Mouse (Mus musculus) myocyte (in vitro differentiated cells): Measurements from ENCODE around the gene Tnpo3. TPM values are rescaled to one million over a fixed set of nuclear protein-coding genes. Genes with fewer than 3 reads are reported as not detected.

ENCODE experiments used
- H3K27me3 ChIP-seq: one replicate; pipeline ENCODE4 v1.6.1; 2011; ENCODE audit not compliant: control insufficient read depth, insufficient read depth, insufficient read length
- H3K36me3 ChIP-seq: one replicate; pipeline ENCODE4 v1.6.1; 2011; ENCODE audit not compliant: control insufficient read depth, insufficient read depth
- H3K4me2 ChIP-seq: one replicate; pipeline ENCODE4 v1.6.1; 2011; ENCODE audit warnings: low read depth, control low read depth
- H3K4me3 ChIP-seq: one replicate; pipeline ENCODE4 v1.5.1; 2011; ENCODE audit warnings: mild to moderate bottlenecking, control low read depth, moderate library complexity
- H3K79me2 ChIP-seq: one replicate; pipeline ENCODE4 v1.6.1; 2011; ENCODE audit not compliant: control insufficient read depth, insufficient read depth
- H3ac ChIP-seq: one replicate; pipeline ENCODE4 v1.6.1; 2011; ENCODE audit not compliant: control insufficient read depth, insufficient read length
- CEBPB ChIP-seq: IDR thresholded peaks from 2 replicates; pipeline ENCODE4 v1.6.1; 2011; ENCODE audit warnings: mild to moderate bottlenecking, moderate library complexity; ENCODE audit not compliant: poor library complexity, insufficient read depth, severe bottlenecking
- E2F4 ChIP-seq: IDR thresholded peaks from one replicate; pipeline ENCODE4 v1.6.1; 2011; ENCODE audit warnings: mild to moderate bottlenecking, control low read depth, moderate library complexity; ENCODE audit not compliant: insufficient read depth
- MAX ChIP-seq: IDR thresholded peaks from one replicate; pipeline ENCODE4 v1.6.1; 2011; ENCODE audit warnings: low read depth, mild to moderate bottlenecking, control low read depth
- MYOD1 ChIP-seq, 3 experiments: IDR thresholded peaks; one replicate each; pipeline ENCODE4 v1.6.1; 2011; ENCODE audit warnings: control low read depth in 2 of 3, low read depth in 2 of 3, mild to moderate bottlenecking in 2 of 3, moderate library complexity in 1 of 3; ENCODE audit not compliant: insufficient read length in 2 of 3, control insufficient read depth in 1 of 3
- MYOG ChIP-seq, 3 experiments: IDR thresholded peaks; one replicate each; pipeline ENCODE4 v1.6.1; 2011; ENCODE audit warnings: control low read depth in 2 of 3, low read depth in 2 of 3, mild to moderate bottlenecking in 2 of 3; ENCODE audit not compliant: insufficient read length in 2 of 3, control insufficient read depth in 1 of 3, insufficient read depth in 1 of 3
- POLR2A ChIP-seq: IDR thresholded peaks from one replicate; pipeline ENCODE4 v1.6.1; 2011; ENCODE audit warnings: low read depth, mild to moderate bottlenecking, control low read depth, moderate library complexity; ENCODE audit not compliant: insufficient read length
- POLR2AphosphoS2 ChIP-seq: IDR thresholded peaks from one replicate; pipeline ENCODE4 v1.6.1; 2011; ENCODE audit warnings: low read depth, control low read depth; ENCODE audit not compliant: insufficient read length
- REST ChIP-seq: IDR thresholded peaks from one replicate; pipeline ENCODE4 v1.6.1; 2011; ENCODE audit warnings: mild to moderate bottlenecking, control low read depth, moderate library complexity; ENCODE audit not compliant: insufficient read depth, insufficient read length
- SRF ChIP-seq: IDR thresholded peaks from one replicate; pipeline ENCODE4 v1.6.1; 2011; ENCODE audit warnings: low read depth; ENCODE audit not compliant: control insufficient read depth, insufficient read length
- TCF12 ChIP-seq: IDR thresholded peaks from one replicate; pipeline ENCODE4 v1.6.1; 2011; ENCODE audit warnings: mild to moderate bottlenecking, control low read depth; ENCODE audit not compliant: poor library complexity, insufficient read depth, severe bottlenecking
- TCF3 ChIP-seq: IDR thresholded peaks from one replicate; pipeline ENCODE4 v1.6.1; 2011; ENCODE audit warnings: low read depth, control low read depth; ENCODE audit not compliant: insufficient read length
- USF1 ChIP-seq: IDR thresholded peaks from one replicate; pipeline ENCODE4 v1.6.1; 2011; ENCODE audit warnings: low read depth, mild to moderate bottlenecking, control low read depth, moderate library complexity
- polyA plus RNA-seq: library from polyadenylated mRNA; unstranded; fragments of >200 nt; fragmentation: generic; extraction: Trizol; gene quantifications from one replicate; pipeline ENCODE4 v1.2.1, GENCODE M21; 2012; ENCODE audit warnings: missing spikeins

Gene Tnpo3
- polyA plus RNA-seq, 1 experiment = 25.6 TPM

DNA sequence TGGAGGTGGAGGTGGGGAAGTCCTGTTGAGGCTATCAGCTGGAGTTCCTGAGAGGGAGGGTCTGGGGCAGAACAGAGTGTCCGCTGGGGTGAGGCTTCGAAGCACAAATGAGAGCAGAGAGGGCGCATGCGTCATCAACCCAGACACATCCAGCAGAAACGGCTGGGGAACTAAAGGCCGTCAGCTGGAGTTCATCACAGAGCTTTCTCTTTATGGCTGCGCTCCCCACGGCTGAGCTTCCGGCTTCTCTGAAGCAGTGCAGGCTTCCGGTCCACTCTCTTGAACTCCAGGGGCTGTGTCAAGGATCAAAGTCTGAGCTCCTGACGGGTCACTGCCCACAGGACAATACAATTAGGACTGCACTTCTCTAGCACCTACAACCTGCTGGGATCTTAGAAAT is 96.4 kb downstream of the Tnpo3 start:
- H3K4me3 ChIP-seq = no peak overlapping the region
- H3K79me2 ChIP-seq = no peaks in the 10 kb centered on the region
- no peak for TF ChIP-seq TCF3
- TF ChIP-seq CEBPB = no peak
- TF ChIP-seq MYOD1 (IDR thresholded peaks at IDR 0.05; ENCODE audit: control insufficient read depth in 1 of 3, insufficient read length in 2 of 3, low read depth in 2 of 3) = no peak
- TF ChIP-seq USF1 = no peak
- no peak for TF ChIP-seq REST
- TF ChIP-seq MAX = no peak
- TF ChIP-seq POLR2A = no peak
- no peak for TF ChIP-seq SRF
- TF ChIP-seq E2F4 = no peak
- no peak for TF ChIP-seq TCF12
- TF ChIP-seq POLR2AphosphoS2 = no peak
- no peak for TF ChIP-seq MYOG (IDR thresholded peaks at IDR 0.05; ENCODE audit: control insufficient read depth in 1 of 3, insufficient read depth in 1 of 3, insufficient read length in 2 of 3, low read depth in 2 of 3)
- no peaks in the 10 kb centered on the region for H3K36me3 ChIP-seq
- H3ac ChIP-seq = no peak overlapping the region
- H3K27me3 ChIP-seq = peaks cover under 1% of the 10 kb centered on the region
- peak overlapping the region; percentile 65 for H3K4me2 ChIP-seq

DNA sequence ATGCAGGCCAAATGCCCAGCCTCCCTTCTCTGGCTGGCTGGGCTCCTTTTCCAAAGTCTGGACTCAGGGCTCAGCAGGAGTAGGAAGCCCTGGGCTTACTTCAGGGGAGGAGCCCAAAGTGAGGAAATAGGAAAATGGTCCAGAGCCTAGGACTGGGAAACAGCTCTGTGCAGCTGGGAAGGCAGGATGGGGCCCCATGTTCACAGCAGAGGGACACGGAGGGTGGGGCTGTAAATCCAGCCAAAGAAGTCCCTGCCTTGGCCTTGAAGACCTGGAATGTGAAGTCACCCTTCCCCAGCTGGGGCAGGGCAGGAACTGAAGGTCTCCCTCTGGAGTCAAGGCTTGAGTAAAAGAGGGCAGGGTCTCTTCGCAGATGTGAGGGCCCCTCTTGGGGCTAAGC is 100.6 kb downstream of the Tnpo3 start:
- H3K4me3 ChIP-seq = no peak overlapping the region
- peaks cover 36% of the 10 kb centered on the region for H3K27me3 ChIP-seq
- TF ChIP-seq POLR2AphosphoS2 = no peak
- no peak for TF ChIP-seq MYOD1 (IDR thresholded peaks at IDR 0.05; ENCODE audit: control insufficient read depth in 1 of 3, insufficient read length in 2 of 3, low read depth in 2 of 3)
- no peak for TF ChIP-seq USF1
- no peak for TF ChIP-seq TCF12
- TF ChIP-seq POLR2A = no peak
- TF ChIP-seq MAX = no peak
- TF ChIP-seq CEBPB = no peak
- no peak for TF ChIP-seq MYOG (IDR thresholded peaks at IDR 0.05; ENCODE audit: control insufficient read depth in 1 of 3, insufficient read depth in 1 of 3, insufficient read length in 2 of 3, low read depth in 2 of 3)
- TF ChIP-seq REST = no peak
- TF ChIP-seq E2F4 = no peak
- TF ChIP-seq SRF = no peak
- H3K4me2 ChIP-seq = no peak overlapping the region
- no peak overlapping the region for H3ac ChIP-seq
- no peaks in the 10 kb centered on the region for H3K79me2 ChIP-seq
- no peaks in the 10 kb centered on the region for H3K36me3 ChIP-seq

DNA sequence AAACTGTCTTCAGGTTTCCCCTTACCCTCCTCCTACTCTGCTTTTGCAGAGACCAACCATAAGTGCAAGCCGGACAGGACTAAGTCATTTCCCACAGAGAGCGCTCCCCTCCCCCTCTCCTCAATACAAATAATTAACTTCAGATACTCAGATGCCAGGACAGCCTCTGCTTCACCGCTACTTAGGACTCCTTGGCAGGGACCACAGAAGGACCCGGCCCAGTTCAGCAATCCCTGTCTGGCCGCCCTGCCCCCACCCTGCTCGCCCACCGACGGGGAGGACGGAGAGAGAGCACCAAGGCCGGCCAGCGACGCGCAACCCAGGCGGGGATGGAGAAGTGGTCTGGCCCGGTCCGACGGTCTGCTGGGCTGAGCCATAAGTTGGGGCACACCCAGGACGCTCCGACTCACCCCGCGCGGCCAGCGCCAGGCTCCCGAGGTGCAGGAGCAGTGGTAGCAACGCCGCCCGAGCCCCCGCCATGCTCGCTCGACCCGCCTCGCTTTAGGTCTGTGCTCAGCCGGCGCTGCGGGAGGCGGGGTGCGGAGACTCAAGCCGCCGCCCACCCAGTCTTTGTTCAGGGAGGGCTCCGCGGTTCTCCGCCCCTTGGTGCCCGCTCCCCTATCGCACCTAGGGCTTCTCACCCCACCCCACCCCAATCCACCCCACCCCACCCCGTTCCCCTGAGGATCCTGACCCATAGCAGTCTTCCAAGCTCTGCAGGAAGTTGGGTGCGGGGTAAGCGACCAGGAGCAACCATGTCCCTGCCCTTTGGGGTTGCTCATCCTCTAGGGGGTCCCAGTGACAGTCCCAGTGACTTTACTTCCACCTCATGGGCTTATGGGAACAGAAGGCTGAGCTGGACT is 102.0 kb downstream of the Tnpo3 start, which contains the start of gene Kcp:
Gene Kcp (minus strand): TSS at position 506 of the 863 bp plus-strand sequence.
- Histone ChIP-seq H3K36me3 (no peaks in the 10 kb centered on the region), H3K79me2 (no peaks in the 10 kb centered on the region), H3ac (peak within 1 kb of the TSS; percentile 35), H3K4me2 (peak within 1 kb of the TSS; percentile 48), H3K27me3 (peaks cover 44% of the 10 kb centered on the region), H3K4me3 (no peak within 1 kb of the TSS)
- TF ChIP-seq REST (no peak), MYOD1 (IDR thresholded peaks at IDR 0.05; ENCODE audit: control insufficient read depth in 1 of 3, insufficient read length in 2 of 3, low read depth in 2 of 3) (no peak), E2F4 (no peak)

DNA sequence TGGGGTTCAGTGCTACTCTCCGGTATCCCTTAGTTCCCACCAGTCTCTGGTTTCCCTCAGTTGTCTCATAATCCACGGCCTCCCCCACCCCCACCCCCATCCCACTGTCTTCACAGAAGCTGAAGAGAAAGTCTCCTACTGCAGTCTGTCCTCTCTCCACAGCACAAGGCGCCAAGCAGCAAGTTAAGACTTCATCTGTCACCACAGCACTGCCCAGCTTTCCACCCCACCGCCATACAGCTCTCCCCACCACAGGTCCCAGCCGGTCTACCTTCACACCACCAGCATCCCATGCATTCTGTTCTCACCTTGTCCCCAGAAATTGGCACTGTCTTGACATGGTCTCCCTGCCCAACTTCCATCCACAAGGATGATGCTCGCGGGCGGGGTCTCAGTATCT is 102.9 kb downstream of the Tnpo3 start:
- Histone ChIP-seq H3K36me3 (no peaks in the 10 kb centered on the region), H3ac (no peak overlapping the region), H3K4me3 (no peak overlapping the region), H3K79me2 (no peaks in the 10 kb centered on the region), H3K4me2 (no peak overlapping the region), H3K27me3 (peaks cover 52% of the 10 kb centered on the region)
- TF ChIP-seq E2F4 = no peak
- TF ChIP-seq MYOG (IDR thresholded peaks at IDR 0.05; ENCODE audit: control insufficient read depth in 1 of 3, insufficient read depth in 1 of 3, insufficient read length in 2 of 3, low read depth in 2 of 3) = no peak
- no peak for TF ChIP-seq USF1
- no peak for TF ChIP-seq CEBPB

DNA sequence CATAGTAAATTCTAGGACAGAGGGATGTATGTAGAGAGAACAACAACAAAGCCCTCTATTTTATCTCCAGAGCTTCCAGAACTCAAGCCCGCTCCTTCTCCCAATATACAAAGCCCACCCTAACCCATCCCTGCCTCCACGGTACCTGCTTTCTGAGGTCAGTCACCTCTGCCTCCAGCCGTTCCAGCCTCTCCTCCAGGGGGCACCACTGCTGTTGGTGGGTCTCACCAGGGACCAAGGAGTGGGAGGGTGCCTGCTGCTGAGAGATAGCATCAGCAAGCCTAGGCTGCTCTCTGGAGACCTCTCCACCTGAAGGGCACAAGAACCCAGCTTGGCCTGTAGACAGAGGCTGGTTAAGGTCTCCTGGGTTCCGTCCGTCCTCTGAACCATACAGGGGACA is 104.2 kb downstream of the Tnpo3 start:
- Histone ChIP-seq H3K36me3 (no peaks in the 10 kb centered on the region), H3K27me3 (peaks cover 59% of the 10 kb centered on the region), H3K79me2 (no peaks in the 10 kb centered on the region), H3K4me3 (no peak overlapping the region), H3ac (no peak overlapping the region), H3K4me2 (no peak overlapping the region)
- TF ChIP-seq POLR2AphosphoS2 = no peak

DNA sequence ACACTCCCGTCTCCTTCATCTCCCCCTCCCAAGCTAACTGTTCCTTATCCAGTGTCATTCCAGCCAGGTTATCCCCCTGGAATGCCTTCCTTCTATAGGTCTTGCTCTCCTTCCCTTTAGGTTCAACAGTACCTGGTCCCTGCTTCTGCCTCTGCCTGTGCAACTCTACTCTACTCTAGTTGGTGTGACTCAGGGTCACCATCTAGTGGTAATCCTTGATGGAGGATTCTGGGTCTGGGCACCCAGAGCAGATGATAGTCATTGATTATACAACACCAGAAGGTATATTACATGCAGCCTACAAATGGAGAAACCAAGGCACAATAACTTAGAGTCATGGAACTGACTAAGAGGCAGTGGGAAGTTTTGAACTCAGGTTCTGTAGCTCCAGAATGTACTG is 108.1 kb downstream of the Tnpo3 start:
- Histone ChIP-seq H3K4me3 (no peak overlapping the region), H3ac (no peak overlapping the region), H3K36me3 (no peaks in the 10 kb centered on the region), H3K79me2 (no peaks in the 10 kb centered on the region), H3K4me2 (no peak overlapping the region), H3K27me3 (peaks cover 53% of the 10 kb centered on the region)
- TF ChIP-seq MAX (no peak), MYOG (IDR thresholded peaks at IDR 0.05; ENCODE audit: control insufficient read depth in 1 of 3, insufficient read depth in 1 of 3, insufficient read length in 2 of 3, low read depth in 2 of 3) (no peak), POLR2AphosphoS2 (no peak)
